Mouse (Mus musculus): Measurements from ENCODE around the gene Smok3c.
"Not testable (repeated sequence)": the region's sequence is repeated elsewhere in the genome, so short reads cannot be mapped to it uniquely, and the experiment has no call there.

DNA sequence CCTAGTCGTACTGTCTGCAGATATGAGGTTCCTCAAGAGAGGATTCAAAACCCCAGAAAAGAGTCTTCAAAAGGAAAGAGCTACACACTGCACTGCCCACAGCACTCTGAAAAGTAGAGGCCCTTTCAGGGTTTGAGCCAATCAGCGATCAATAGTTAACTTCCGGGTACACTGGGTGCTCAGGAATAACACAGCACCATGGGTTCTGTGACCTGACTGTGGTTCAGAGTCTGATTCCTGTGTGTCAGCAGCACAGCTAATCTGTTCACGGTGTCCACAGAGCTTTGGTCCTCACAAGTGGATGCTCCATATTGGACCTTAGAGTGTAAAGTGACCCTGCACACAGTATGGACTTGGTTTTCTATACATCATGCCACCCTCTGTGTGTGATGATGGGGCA, 33.4 kb upstream of the Smok3c start:
- not testable (repeated sequence) for TF ChIP-seq CTCF (IDR thresholded peaks at IDR 0.05); POLR2A (IDR thresholded peaks at IDR 0.05; ENCODE audit: insufficient read depth, low read depth, low read length)
